Mouse (Mus musculus): Measurements from ENCODE around the gene Ankrd17.

- TF ChIP-seq TAL1 (IDR thresholded peaks at IDR 0.05; ENCODE audit: low read length) = no peak
- no peak for TF ChIP-seq GATA1 (IDR thresholded peaks at IDR 0.05; ENCODE audit: low read length)
These were observed 27.4 kb upstream of the Ankrd17 start for GRCm38 (mm10) chr5:90393764-90394163.

Measured in erythroblast, embryonic 14.5 days (primary cell).